Mouse (Mus musculus): ENCODE data around the gene Aco1. TPM values are rescaled to one million over a fixed set of nuclear protein-coding genes. Genes with fewer than 3 reads are reported as not detected.
A peak's percentile ranks its signal among the peaks of the same experiment; 100 is the strongest.

Aco1 gene
- polyA plus RNA-seq, 1 experiment from 2014 or later, result 45.9 TPM

DNA sequence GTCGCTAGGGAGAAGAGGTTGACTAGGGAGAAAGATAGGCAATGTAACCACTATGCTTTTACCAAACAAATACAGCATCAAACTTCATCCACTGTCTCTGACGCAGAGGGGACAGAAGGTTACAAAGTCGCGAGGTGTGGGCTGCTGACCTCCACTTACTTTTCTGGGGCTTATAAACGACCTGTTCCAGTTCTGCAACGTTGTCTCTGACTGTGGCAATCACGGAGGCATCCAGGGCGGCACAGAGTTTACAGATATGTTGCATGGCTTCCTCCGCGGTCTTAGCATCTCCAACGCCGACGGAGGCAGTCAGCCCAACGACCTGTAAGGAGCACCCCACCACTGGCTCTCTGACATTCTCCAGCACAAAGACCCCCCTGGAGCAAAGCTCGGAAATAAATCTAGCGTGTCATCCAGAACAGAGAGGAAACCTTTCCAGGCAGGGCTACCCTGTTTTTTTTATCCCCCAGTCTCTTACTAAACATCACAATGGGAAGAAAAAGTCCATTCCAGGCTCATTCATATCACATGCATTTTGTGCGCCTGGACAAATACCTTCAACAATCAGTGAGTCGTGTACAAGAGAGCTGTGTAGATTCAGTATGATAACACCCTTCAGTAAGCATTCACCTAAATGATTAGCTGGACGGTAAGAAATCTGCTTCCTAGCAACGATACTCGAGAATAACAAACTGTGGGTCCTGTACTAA is 79.2 kb downstream of the Aco1 start:
- no peak for ATAC-seq (ENCODE audit: low FRiP score)
- no peak overlapping the region for H3K27ac ChIP-seq
- H3K4me3 ChIP-seq, result no peak overlapping the region
- H3K36me3 ChIP-seq, result no peaks in the 10 kb centered on the region
- peaks cover 6% of the 10 kb centered on the region; the same call in 1 of the 2 replicates for H3K27me3 ChIP-seq
- H3K9ac ChIP-seq, result no peak overlapping the region
- 41% methylated on average over 21 of the region's 21 CpGs for WGBS
- peaks cover 19% of the 10 kb centered on the region for H3K4me1 ChIP-seq (replicated peaks)
- H3K9me3 ChIP-seq, result no peaks in the 10 kb centered on the region
- H3K4me2 ChIP-seq, result 0 out of 2 replicates have a peak overlapping the region, but pooled peaks have one; percentile 2

- no peaks in the 10 kb centered on the region for H3K36me3 ChIP-seq
- H3K27me3 ChIP-seq, result peaks cover 6% of the 10 kb centered on the region; the same call in 1 of the 2 replicates
- no peak overlapping the region for H3K9ac ChIP-seq
- no peak overlapping the region for H3K4me2 ChIP-seq
- H3K4me1 ChIP-seq (replicated peaks), result peaks cover 11% of the 10 kb centered on the region; the same call in 1 of the 2 replicates
- WGBS, result 76% methylated on average over 5 of the region's 5 CpGs
- no peaks in the 10 kb centered on the region for H3K9me3 ChIP-seq
- no peak overlapping the region for H3K4me3 ChIP-seq
- ATAC-seq (ENCODE audit: low FRiP score), result no peak
- H3K27ac ChIP-seq, result no peak overlapping the region
Measured at GRCm38 (mm10) chr4:40226095-40226494, 83.2 kb downstream of the Aco1 start.

DNA sequence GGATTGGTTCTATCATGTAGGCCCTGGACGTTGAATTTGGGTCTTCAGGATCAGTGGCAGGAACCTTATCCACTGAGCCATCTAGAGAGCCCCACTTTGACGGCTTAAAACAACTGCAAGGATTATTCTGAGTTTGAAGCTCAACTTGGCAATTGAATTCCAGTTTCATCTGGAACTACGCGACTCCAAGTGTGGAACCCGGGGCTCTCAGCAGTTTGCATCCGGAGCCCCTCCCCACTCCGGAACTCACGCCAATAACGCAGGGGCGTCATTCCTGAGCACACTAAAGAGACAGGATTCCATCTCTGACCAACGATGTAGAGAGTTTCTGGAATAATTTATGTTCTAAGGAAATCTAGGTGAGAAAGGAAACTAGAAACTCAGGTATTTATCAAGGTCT is 84.2 kb downstream of the Aco1 start:
- no peaks in the 10 kb centered on the region for H3K27me3 ChIP-seq
- no peak overlapping the region for H3K9ac ChIP-seq
- ATAC-seq (ENCODE audit: low FRiP score), result no peak
- H3K4me3 ChIP-seq, result no peak overlapping the region
- no peak overlapping the region for H3K4me2 ChIP-seq
- 93% methylated on average over 11 of the region's 11 CpGs for WGBS
- no peak overlapping the region for H3K27ac ChIP-seq
- H3K9me3 ChIP-seq, result no peaks in the 10 kb centered on the region
- no peaks in the 10 kb centered on the region for H3K36me3 ChIP-seq
- H3K4me1 ChIP-seq (replicated peaks), result peaks cover 1% of the 10 kb centered on the region; the same call in 1 of the 2 replicates

- no peaks in the 10 kb centered on the region for H3K27me3 ChIP-seq
- 93% methylated on average over 7 of the region's 7 CpGs for WGBS
- no peak overlapping the region for H3K4me3 ChIP-seq
- no peaks in the 10 kb centered on the region for H3K9me3 ChIP-seq
- H3K4me1 ChIP-seq (replicated peaks), result no peaks in the 10 kb centered on the region
- ATAC-seq (ENCODE audit: low FRiP score), result no peak
- no peak overlapping the region for H3K27ac ChIP-seq
- no peak overlapping the region for H3K9ac ChIP-seq
- H3K36me3 ChIP-seq, result no peaks in the 10 kb centered on the region
- no peak overlapping the region for H3K4me2 ChIP-seq
Measured at GRCm38 (mm10) chr4:40227886-40228285, 85.0 kb downstream of the Aco1 start.

DNA sequence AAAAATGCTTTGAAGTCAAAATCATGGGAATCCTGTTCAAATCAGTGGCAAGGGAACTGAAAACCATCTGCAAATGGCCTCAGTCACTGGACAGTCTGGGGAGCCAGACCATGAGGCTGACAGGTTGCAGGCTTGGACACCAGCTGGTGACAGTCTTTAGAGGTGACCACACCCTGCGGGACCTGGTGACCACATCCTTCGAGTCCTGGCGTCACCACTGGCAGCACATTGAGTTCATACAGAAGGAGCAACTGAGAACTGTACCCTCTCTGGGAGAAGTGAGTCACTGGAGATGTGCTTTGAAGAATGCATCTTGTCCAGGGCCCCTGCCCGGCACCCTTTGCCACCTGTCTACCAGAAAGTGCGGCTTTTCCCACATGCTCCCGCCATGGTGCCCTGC is 86.8 kb downstream of the Aco1 start:
- Histone ChIP-seq H3K4me2 (no peak overlapping the region), H3K9me3 (no peaks in the 10 kb centered on the region), H3K27ac (no peak overlapping the region), H3K4me1 (replicated peaks) (no peaks in the 10 kb centered on the region), H3K4me3 (no peak overlapping the region), H3K9ac (no peak overlapping the region), H3K27me3 (no peaks in the 10 kb centered on the region), H3K36me3 (no peaks in the 10 kb centered on the region)
- no peak for ATAC-seq (ENCODE audit: low FRiP score)
- 92% methylated on average over 6 of the region's 6 CpGs for WGBS

DNA sequence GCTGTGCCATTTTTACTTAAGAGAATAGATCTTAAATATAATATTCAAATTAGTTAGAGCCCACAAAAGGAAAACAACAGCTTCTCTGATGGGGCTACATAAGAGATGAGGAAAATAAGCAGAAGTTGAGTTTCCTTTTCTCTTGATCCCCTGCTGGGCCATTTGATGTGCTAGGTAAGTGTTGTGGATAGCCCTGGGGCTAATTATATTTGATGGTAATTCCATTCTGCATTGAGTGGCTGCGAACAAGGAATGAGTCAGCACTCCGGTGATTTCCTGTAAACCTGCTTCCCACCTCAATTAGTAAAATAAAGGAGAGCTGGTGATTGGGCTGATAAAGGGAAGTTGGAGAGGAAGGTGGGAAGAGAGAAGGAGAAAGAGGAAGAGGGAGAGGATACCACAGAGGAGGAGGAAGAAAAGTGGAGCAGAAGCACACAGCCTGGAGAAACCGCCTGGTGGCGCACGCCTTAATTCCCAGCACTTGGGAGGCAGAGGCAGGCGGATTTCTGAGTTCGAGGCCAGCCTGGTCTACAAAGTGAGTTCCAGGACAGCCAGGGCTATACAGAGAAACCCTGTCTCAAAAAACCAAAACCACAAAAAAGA is 90.3 kb downstream of the Aco1 start:
- Histone ChIP-seq H3K4me1 (replicated peaks) (no peaks in the 10 kb centered on the region), H3K9ac (no peak overlapping the region), H3K9me3 (no peaks in the 10 kb centered on the region), H3K36me3 (no peaks in the 10 kb centered on the region), H3K4me2 (no peak overlapping the region), H3K27me3 (no peaks in the 10 kb centered on the region), H3K4me3 (no peak overlapping the region), H3K27ac (no peak overlapping the region)
- 89% methylated on average over 7 of the region's 7 CpGs for WGBS
- no peak for ATAC-seq (ENCODE audit: low FRiP score)

DNA sequence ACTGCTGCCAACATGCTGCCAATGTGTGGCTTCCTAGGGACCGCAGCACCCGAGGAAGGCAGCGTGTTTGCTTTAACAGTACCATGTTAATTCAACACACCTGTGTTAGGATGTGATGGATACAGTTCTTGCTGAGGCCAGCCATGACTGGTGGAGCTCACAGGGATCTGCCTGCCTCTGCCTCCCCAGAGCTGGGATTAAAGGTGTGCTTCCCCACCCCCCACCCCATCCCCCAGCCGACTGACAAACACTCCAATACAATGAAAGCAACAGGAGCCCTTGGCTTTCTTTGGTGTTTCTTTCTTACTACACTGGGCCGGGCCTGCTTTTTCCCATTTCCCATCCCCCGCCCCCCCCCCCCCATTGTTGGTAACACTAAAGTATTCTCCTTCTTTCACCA is 91.4 kb downstream of the Aco1 start:
- Histone ChIP-seq H3K4me1 (replicated peaks) (peaks cover 8% of the 10 kb centered on the region), H3K27ac (no peak overlapping the region), H3K4me3 (no peak overlapping the region), H3K4me2 (no peak overlapping the region), H3K36me3 (no peaks in the 10 kb centered on the region), H3K27me3 (no peaks in the 10 kb centered on the region), H3K9me3 (no peaks in the 10 kb centered on the region), H3K9ac (no peak overlapping the region)
- ATAC-seq (ENCODE audit: low FRiP score), result no peak
- WGBS, result 78% methylated on average over 6 of the region's 6 CpGs

- Histone ChIP-seq H3K36me3 (no peaks in the 10 kb centered on the region), H3K27ac (no peak overlapping the region), H3K4me1 (replicated peaks) (peaks cover 15% of the 10 kb centered on the region), H3K9me3 (no peaks in the 10 kb centered on the region), H3K27me3 (no peaks in the 10 kb centered on the region), H3K9ac (no peak overlapping the region), H3K4me3 (no peak overlapping the region), H3K4me2 (no peak overlapping the region)
- ATAC-seq (ENCODE audit: low FRiP score), result no peak
- 96% methylated on average over 4 of the region's 4 CpGs for WGBS
Measured at GRCm38 (mm10) chr4:40236829-40237228, 93.9 kb downstream of the Aco1 start.

DNA sequence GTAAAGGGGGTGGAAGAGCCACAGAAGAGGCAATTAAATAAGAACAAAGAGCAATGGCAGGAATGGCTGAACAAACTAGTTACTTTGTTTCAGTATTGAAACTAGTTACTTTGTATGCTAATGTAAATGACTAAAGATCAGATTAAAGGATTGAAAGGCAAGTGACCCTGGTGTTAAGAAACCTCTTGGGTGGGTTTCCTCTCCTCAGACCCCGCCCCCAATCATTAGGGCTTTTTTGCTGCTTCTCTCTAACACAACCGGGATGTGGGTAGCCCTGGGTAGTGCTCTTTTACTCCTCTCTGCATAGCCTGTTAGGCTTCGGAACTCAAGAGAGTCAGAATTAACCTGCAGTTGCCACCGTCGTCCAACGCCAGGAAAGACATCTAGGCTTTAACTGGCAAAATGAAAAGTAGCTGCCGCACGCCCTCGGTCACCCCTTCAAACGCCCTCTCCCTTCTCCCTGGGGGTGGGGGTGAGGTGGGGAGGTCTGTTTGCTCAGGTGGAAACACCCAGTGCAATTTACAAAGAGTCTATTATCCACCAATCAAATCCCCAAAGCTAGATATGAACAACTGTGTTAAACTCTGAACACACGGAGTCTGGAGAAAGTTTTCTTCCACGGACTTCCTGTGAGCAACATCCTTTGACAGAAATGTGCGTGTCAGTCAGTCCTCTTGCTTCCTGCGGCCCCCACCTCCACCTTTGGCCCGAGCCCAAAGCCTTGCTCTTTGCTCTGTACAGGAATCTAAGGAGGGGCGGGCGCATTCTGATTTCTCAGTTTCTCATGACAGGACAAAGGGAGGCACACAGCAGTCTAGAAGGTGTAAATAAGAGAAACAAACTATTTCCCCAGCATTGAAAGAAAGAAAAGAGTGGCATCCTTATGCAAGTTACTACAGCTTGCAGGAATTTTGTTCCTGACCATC is 95.9 kb downstream of the Aco1 start:
- H3K36me3 ChIP-seq, result no peaks in the 10 kb centered on the region
- peak; percentile 69 for ATAC-seq (ENCODE audit: low FRiP score)
- peak overlapping the region; percentile 68 for H3K9ac ChIP-seq
- H3K27ac ChIP-seq, result peak overlapping the region; percentile 23; the same call in 1 of the 2 replicates
- 1% methylated on average over 17 of the region's 17 CpGs for WGBS
- no peaks in the 10 kb centered on the region for H3K9me3 ChIP-seq
- H3K4me2 ChIP-seq, result peak overlapping the region; percentile 77
- H3K4me1 ChIP-seq (replicated peaks), result peaks cover 15% of the 10 kb centered on the region
- H3K4me3 ChIP-seq, result peak overlapping the region; percentile 45
- no peaks in the 10 kb centered on the region for H3K27me3 ChIP-seq

DNA sequence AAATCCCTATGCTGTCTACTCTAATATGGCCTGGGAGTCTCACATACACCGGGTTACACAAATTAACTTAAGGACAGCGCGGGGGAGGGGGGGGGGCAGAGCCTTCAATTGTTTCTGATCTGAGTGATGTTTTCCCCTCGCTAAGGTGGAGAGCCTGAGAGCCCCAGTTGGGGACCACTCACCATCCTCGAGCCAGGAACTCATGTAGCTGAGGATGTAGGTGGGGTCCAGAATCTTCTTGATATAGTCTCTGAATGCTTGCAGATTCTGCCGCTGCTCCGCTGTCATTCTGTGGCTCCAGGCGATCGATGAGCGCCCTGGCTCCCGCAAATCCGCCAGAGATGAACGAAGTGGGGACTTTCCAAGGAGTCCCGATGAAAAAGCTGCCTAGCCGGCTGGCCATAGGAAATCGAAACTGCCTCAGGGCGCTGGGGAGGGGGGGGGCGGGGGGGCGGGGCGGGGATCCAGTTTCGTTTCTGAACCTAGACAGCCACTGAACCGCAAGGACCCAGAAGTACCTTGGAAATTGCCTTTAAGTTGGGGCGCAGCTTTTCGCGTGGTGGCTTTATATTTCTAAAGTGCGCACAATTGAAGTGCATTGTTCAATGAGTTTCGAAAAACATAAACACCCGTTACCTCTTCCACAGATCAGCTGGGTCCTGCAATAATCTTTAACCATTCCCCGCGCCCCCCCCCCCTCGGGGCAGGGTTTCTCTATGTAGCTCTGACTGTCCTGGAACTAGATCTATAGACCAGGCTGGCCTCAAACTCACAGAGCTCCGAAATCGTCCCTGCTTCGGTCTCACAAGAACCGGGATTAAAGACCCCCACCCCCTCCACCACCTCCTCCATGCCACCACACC is 96.8 kb downstream of the Aco1 start, which contains the start of gene Ddx58:
Ddx58 (minus strand) TSS at position 420 of the 863 bp plus-strand sequence.
- Histone ChIP-seq H3K4me1 (replicated peaks) (peaks cover 15% of the 10 kb centered on the region), H3K9ac (peak within 1 kb of the TSS; percentile 68), H3K9me3 (no peaks in the 10 kb centered on the region), H3K4me3 (peak within 1 kb of the TSS; percentile 45), H3K27ac (peak within 1 kb of the TSS; percentile 23; the same call in 1 of the 2 replicates), H3K27me3 (no peaks in the 10 kb centered on the region), H3K4me2 (peak within 1 kb of the TSS; percentile 77), H3K36me3 (no peaks in the 10 kb centered on the region)
- peak; percentile 54 for ATAC-seq (ENCODE audit: low FRiP score)
- WGBS, result 4% methylated on average over 35 of the region's 35 CpGs

DNA sequence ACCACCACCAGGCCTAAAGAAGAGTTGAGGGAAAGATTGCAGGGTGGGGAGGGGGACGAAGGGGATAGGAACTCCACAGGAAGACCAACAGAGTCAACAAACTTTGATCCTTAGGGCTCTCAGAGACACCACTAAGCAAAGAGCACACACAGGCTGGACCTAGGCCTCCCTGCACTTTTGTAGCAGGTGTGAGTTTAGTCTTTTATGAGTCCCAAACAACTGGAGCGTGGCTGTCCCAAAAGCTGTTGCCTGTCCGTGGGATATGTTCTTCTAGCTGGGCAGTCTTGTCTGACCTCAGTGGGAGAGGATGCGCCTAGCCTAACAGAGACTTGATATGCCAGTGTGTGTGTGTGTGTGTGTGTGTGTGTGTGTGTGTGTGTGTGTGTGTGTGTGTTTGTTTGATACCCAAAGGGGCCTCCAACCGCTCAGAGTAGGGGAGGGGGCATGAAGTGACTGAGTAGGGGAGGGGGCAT is 97.4 kb downstream of the Aco1 start:
- peak; percentile 39 for ATAC-seq (ENCODE audit: low FRiP score)
- Histone ChIP-seq H3K9me3 (no peaks in the 10 kb centered on the region), H3K4me3 (peak overlapping the region; percentile 45; the same call in 1 of the 2 replicates), H3K4me2 (peak overlapping the region; percentile 77), H3K27ac (no peak overlapping the region), H3K27me3 (no peaks in the 10 kb centered on the region), H3K9ac (peak overlapping the region; percentile 68; the same call in 1 of the 2 replicates), H3K4me1 (replicated peaks) (peaks cover 15% of the 10 kb centered on the region), H3K36me3 (no peaks in the 10 kb centered on the region)
- 47% methylated on average over 5 of the region's 5 CpGs for WGBS

Measured in hindbrain, embryonic 13.5 days (tissue).